Mouse (Mus musculus): ENCODE results near the gene Afg1l. TPM values are rescaled to one million over a fixed set of nuclear protein-coding genes. Genes with fewer than 3 reads are reported as not detected.

The Afg1l gene
- polyA plus RNA-seq, 1 experiment from 2014 or later, result 9.1 TPM

- Histone ChIP-seq H3K9me3 (no peaks in the 10 kb centered on the region), H3K4me2 (no peak overlapping the region), H3K36me3 (no peaks in the 10 kb centered on the region), H3K4me3 (no peak overlapping the region), H3K27ac (no peak overlapping the region), H3K9ac (no peak overlapping the region), H3K27me3 (no peaks in the 10 kb centered on the region), H3K4me1 (peaks cover 3% of the 10 kb centered on the region; the same call in 1 of the 2 replicates)
- 60% methylated on average over 5 of the region's 5 CpGs for WGBS
- no peak for ATAC-seq (ENCODE audit: borderline replicate concordance, extremely low read depth, low FRiP score, low TSS enrichment)
Observed at GRCm38 (mm10) chr10:42291360-42291759, 187.0 kb downstream of the Afg1l start.

DNA sequence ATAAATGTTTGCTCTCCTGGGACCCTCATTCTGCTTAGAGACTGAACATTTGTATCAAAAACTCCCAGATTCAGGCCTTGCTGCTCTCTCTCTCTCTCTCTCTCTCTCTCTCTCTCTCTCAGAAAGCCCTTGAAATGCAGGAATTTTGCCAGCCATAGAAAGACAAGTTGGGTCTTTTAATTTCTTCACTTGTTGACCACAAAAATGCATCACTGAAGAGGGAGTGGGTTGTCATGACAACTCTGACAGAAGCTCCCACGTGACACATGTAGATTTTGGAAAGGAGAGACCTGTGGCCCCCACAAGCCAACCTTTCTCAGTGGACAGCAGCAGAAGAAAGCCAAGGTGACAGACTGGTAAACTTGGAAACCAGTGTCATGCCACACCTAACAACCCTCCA lies 190.7 kb downstream of the Afg1l start:
- H3K27ac ChIP-seq, result peak overlapping the region; percentile 31; the same call in 1 of the 2 replicates
- WGBS, result 52% methylated on average over 1 of the region's 1 CpGs
- H3K9me3 ChIP-seq, result no peaks in the 10 kb centered on the region
- H3K4me2 ChIP-seq, result no peak overlapping the region
- no peaks in the 10 kb centered on the region for H3K27me3 ChIP-seq
- no peak overlapping the region for H3K4me3 ChIP-seq
- 0 out of 2 replicates have a peak, but pooled peaks cover 3% of the 10 kb centered on the region for H3K4me1 ChIP-seq
- H3K9ac ChIP-seq, result no peak overlapping the region
- no peaks in the 10 kb centered on the region for H3K36me3 ChIP-seq
- no peak for ATAC-seq (ENCODE audit: borderline replicate concordance, extremely low read depth, low FRiP score, low TSS enrichment)

DNA sequence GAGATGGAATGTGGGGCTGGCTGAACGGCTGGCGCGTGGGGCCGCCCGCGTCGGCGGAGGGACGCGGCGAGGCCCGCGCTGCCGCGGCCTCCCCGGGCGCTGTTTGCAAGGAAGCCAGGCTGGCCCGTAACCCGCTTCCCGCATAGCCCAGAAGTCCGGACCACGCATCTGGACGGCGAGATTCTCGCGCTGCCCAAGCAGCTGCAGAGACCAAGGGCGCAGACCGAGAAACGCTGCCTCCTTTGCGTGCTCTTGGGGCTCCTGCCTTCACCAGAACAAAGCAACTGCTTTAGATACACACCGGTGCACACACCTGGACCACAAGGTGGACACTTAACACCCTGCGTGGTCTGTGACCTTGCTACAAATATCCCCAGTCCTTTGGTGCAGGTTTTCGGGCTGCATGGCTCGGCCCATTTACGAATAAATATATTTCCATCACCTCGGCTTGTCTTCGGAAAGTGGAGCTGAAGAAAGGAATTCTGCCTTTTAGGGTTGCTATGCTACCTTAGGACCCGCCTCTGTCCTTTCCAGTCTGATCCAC lies 200.0 kb downstream of the Afg1l start:
- Histone ChIP-seq H3K4me3 (peak overlapping the region; percentile 97), H3K36me3 (peaks cover 3% of the 10 kb centered on the region; the same call in 1 of the 2 replicates), H3K9me3 (no peaks in the 10 kb centered on the region), H3K9ac (peak overlapping the region; percentile 64), H3K27me3 (no peaks in the 10 kb centered on the region), H3K4me2 (peak overlapping the region; percentile 99), H3K4me1 (peaks cover 23% of the 10 kb centered on the region), H3K27ac (peak overlapping the region; percentile 99)
- no peak for ATAC-seq (ENCODE audit: borderline replicate concordance, extremely low read depth, low FRiP score, low TSS enrichment)
- under 1% methylated on average over 38 of the region's 38 CpGs for WGBS

DNA sequence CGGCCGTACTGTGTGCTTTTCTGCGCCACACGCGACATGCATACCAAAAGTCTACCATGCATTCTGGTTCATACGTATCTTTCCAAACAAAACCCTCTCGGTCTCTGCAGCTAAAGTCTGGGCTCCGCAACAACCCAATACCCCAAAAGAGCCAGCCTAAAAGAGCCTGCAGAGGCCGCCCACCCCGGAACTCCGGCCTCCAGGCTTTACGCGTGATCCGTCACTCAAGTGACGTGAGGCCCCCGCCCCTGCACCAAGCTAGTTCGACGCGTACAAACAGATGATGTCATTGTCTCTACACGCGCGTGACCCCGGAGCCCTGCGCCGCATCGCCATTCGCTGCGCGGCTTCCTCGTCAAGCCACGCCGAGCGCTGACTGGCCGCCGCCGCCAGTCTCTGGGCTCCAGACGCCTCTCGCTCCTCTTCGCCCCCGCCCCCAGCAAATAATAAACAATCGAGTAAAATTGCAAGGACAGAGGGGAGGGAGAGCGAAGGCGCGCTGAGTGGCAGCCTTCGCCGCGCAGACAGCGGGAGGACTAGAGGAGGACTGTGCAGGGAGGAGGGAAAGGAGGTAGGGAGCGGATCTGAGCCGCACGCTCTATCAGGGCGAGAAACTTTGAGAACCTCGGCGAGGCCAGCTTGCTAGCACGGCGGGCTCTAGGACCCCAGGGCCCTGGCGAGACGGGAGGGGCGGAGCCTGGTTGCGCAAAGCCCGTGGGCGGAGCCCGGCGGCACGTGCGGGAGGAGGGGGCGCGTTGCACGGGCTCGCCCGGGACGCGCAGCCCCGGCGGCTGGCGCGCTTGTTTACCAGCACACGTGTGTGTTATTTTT lies 200.7 kb downstream of the Afg1l start:
- under 1% methylated on average over 78 of the region's 78 CpGs for whole genome bisulfite sequencing
- Histone ChIP-seq H3K4me3 (peak overlapping the region; percentile 97), H3K27ac (peak overlapping the region; percentile 99), H3K9me3 (no peaks in the 10 kb centered on the region), H3K36me3 (peaks cover 7% of the 10 kb centered on the region; the same call in 1 of the 2 replicates), H3K4me2 (peak overlapping the region; percentile 99), H3K4me1 (peaks cover 26% of the 10 kb centered on the region), H3K27me3 (no peaks in the 10 kb centered on the region), H3K9ac (peak overlapping the region; percentile 88)
- ATAC-seq (ENCODE audit: borderline replicate concordance, extremely low read depth, low FRiP score, low TSS enrichment), result peak; percentile 91

GRCm38 (mm10) chr10:42276507-42277345 lies 201.6 kb downstream of the Afg1l start, which contains the start of gene Foxo3:
Gene Foxo3 (minus strand): TSS chr10:42276755.
- WGBS, result under 1% methylated on average over 84 of the region's 88 CpGs
- Histone ChIP-seq H3K9me3 (no peaks in the 10 kb centered on the region), H3K9ac (peak within 1 kb of the TSS; percentile 88), H3K27ac (peak within 1 kb of the TSS; percentile 99), H3K36me3 (peaks cover 10% of the 10 kb centered on the region; the same call in 1 of the 2 replicates), H3K4me2 (peak within 1 kb of the TSS; percentile 99), H3K27me3 (no peaks in the 10 kb centered on the region), H3K4me3 (peak within 1 kb of the TSS; percentile 97), H3K4me1 (peaks cover 34% of the 10 kb centered on the region)
- ATAC-seq (ENCODE audit: borderline replicate concordance, extremely low read depth, low FRiP score, low TSS enrichment), result peak; percentile 77

DNA sequence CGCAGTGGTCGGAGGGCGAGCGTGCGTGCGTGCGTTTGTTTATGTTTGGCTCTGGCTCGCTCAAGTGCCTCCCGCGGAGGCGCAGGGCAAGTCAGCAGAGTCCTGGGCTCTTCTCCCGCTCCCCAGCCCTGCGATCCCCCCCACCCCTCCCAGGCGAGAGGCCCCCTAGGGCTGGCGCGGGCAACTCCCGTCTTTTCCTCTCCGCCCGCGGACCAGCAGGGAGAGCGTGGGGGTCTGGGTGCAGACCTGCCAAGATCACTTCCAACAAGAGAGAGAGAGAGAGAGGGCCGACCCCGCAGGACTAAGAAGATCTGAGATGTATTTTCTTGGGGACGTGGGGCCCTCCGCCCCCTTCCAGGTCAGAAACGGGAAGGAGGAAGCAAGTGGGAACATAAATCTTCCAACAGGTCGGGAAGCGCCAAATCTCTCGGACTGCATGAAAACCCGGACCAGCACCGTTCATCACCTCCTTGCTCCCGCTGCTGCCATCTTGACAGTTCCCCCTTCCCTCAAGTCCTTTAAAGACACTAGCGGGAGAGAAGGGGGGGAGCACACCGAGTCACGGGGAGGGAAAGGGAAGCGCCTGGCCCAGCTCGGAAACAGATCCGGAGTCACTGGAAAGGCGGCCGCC lies 202.4 kb downstream of the Afg1l start:
- ATAC-seq (ENCODE audit: borderline replicate concordance, extremely low read depth, low FRiP score, low TSS enrichment), result no peak
- under 1% methylated on average over 39 of the region's 40 CpGs for WGBS
- Histone ChIP-seq H3K27ac (peak overlapping the region; percentile 99), H3K4me2 (peak overlapping the region; percentile 99), H3K4me3 (peak overlapping the region; percentile 97), H3K9me3 (no peaks in the 10 kb centered on the region), H3K36me3 (peaks cover 12% of the 10 kb centered on the region; the same call in 1 of the 2 replicates), H3K4me1 (peaks cover 41% of the 10 kb centered on the region), H3K9ac (peak overlapping the region; percentile 88), H3K27me3 (no peaks in the 10 kb centered on the region)

DNA sequence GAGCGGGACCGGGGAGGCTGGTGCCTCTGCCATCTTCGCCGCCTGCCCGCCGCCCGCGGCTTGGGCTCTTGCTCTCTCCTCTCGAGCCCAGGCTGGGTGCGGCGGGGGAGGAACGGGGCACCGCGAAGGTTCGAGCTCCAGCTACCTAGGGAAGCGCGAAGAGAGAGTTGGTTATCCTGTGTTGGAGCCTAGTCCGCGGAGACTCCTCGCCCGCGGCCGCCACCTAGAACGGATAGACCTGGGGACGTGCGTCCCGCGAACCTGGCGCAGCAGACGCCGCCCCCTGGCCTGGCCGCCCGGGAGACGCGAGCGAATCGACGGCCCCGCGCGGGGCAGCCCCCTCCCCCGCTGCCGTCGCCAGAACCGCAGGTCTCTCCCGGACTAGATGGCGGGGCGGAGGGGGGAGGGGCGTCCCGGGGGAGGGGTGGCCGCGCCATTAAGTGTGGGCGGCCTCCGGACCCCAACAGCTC lies 202.9 kb downstream of the Afg1l start:
- peak overlapping the region; percentile 99 for H3K27ac ChIP-seq
- H3K27me3 ChIP-seq, result no peaks in the 10 kb centered on the region
- no peaks in the 10 kb centered on the region for H3K9me3 ChIP-seq
- peaks cover 47% of the 10 kb centered on the region for H3K4me1 ChIP-seq
- WGBS, result 0% methylated on average over 54 of the region's 54 CpGs
- peak overlapping the region; percentile 88 for H3K9ac ChIP-seq
- H3K4me3 ChIP-seq, result peak overlapping the region; percentile 97
- peak overlapping the region; percentile 99 for H3K4me2 ChIP-seq
- ATAC-seq (ENCODE audit: borderline replicate concordance, extremely low read depth, low FRiP score, low TSS enrichment), result no peak
- peaks cover 12% of the 10 kb centered on the region; the same call in 1 of the 2 replicates for H3K36me3 ChIP-seq

- ATAC-seq (ENCODE audit: borderline replicate concordance, extremely low read depth, low FRiP score, low TSS enrichment), result no peak
- peaks cover 49% of the 10 kb centered on the region for H3K4me1 ChIP-seq
Observed at GRCm38 (mm10) chr10:42274712-42275400, 203.5 kb downstream of the Afg1l start.

DNA sequence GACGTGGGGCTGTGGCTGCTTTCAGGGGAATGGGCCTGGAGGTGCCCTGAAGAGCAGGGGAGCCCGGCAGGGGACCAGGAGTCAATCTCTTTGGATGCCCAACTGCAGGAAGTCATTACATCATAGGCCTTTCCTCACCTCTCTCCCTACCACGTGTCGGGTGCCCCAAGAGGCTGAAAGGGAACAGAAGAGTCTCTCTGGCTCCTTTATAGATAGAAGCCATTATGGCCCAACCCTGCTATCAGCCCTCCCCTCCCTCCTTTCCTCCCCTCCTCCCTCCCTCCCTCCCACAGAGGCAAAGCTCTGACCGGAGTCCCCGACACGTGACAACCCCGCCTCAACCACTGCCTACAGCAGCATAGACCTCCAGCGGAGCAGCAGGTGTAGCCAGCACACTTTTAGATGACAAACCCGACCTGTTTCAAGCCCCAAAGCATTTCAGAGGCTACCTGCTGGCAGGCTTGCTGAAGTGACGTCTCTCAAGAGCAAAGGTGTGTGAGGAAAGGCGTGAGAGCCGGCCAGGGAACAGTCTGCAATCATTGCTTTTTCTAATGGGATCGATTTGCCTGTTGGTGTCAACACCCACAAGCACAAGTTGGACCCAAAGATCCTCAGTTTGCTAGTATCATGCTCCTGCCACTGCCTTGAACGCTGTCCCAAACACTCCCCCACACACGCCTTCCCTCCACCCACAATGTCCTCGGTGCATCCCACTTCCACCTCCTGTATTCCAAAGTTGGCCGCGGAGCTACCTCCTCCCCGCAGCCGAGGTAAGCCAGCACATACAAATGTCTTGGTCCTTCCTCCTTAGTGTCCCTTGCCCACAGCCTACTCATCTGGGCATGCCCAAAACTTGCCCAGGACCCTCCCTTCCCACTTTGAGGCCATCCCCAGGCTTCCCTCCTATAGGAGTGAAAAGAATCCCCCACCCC lies 204.3 kb downstream of the Afg1l start:
- no peak for ATAC-seq (ENCODE audit: borderline replicate concordance, extremely low read depth, low FRiP score, low TSS enrichment)
- Histone ChIP-seq H3K27me3 (no peaks in the 10 kb centered on the region), H3K4me3 (peak overlapping the region; percentile 97), H3K36me3 (peaks cover 12% of the 10 kb centered on the region; the same call in 1 of the 2 replicates), H3K9me3 (no peaks in the 10 kb centered on the region), H3K9ac (peak overlapping the region; percentile 88), H3K4me1 (peaks cover 57% of the 10 kb centered on the region), H3K27ac (no peak overlapping the region), H3K4me2 (peak overlapping the region; percentile 99)
- WGBS, result 13% methylated on average over 21 of the region's 21 CpGs

More at GRCm38 (mm10) chr10:42274712-42275400, 203.5 kb downstream of the Afg1l start:
- peaks cover 12% of the 10 kb centered on the region; the same call in 1 of the 2 replicates for H3K36me3 ChIP-seq
- peak overlapping the region; percentile 88 for H3K9ac ChIP-seq
- H3K4me2 ChIP-seq, result peak overlapping the region; percentile 99
- H3K27me3 ChIP-seq, result no peaks in the 10 kb centered on the region
- H3K9me3 ChIP-seq, result no peaks in the 10 kb centered on the region
- 2% methylated on average over 64 of the region's 65 CpGs for WGBS
- peak overlapping the region; percentile 97 for H3K4me3 ChIP-seq
- H3K27ac ChIP-seq, result peak overlapping the region; percentile 99

DNA sequence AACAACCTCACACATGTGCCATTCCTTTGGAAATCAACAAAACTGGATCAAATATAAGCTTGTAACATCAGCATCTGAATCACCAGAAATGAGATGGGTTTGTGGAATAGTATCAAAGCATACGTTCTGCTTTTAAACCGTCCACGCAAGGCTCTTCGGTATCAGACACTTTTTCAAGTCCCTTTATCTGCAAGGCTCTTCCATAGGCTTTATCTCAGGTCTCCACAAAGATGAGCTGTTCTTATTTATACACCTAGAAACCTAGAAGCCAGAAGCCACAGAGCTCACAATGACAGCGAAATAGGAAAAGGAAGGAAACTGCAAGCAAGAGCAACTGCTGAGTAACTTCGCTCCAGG lies 205.0 kb downstream of the Afg1l start:
- Histone ChIP-seq H3K27me3 (no peaks in the 10 kb centered on the region), H3K9ac (no peak overlapping the region), H3K4me1 (peaks cover 58% of the 10 kb centered on the region), H3K27ac (no peak overlapping the region), H3K9me3 (no peaks in the 10 kb centered on the region), H3K4me3 (peak overlapping the region; percentile 97), H3K36me3 (peaks cover 12% of the 10 kb centered on the region; the same call in 1 of the 2 replicates), H3K4me2 (peak overlapping the region; percentile 99)
- WGBS, result 70% methylated on average over 6 of the region's 6 CpGs
- no peak for ATAC-seq (ENCODE audit: borderline replicate concordance, extremely low read depth, low FRiP score, low TSS enrichment)
